Mouse (Mus musculus): Measurements from ENCODE around the gene Ppip5k2. TPM values are rescaled to one million over a fixed set of nuclear protein-coding genes. Genes with fewer than 3 reads are reported as not detected.

Gene Ppip5k2
- total RNA-seq, 1 experiment = 38.8 TPM

DNA sequence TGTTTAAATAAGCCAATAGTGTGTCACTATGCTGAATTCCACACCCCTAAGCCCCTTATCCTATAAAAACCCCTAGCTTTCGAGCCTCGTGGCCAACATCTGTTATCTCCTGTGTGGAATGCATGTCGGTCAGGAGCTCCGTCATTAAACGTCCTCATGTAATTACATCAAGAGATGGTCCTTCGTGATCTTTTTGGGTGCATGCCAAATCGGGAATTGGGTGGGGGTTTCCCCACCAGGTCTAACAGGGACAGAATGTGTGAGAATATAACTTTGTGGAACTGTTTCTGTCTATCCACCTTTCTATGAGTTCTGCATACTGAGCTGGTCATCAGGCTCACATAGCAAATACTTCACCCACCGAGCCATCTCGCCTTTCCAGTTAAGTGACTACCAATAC, 25.7 kb upstream of the Ppip5k2 start:
- Histone ChIP-seq H3K4me1 (ENCODE audit: control insufficient read depth in 2 of 2, insufficient read depth in 2 of 2, low read length in 2 of 2, poor library complexity in 1 of 2) (0 out of 4 replicates have a peak, but pooled peaks cover 0 to 1% of the 10 kb centered on the region in 2 experiments), H3K36me3 (ENCODE audit: control insufficient read depth, insufficient read depth, low read length, poor library complexity, severe bottlenecking) (no peaks in the 10 kb centered on the region), H3K27ac (ENCODE audit: insufficient read depth, low read depth, low read length, poor library complexity, severe bottlenecking) (no peak overlapping the region), H3K9me3 (ENCODE audit: control insufficient read depth, insufficient read depth, low read depth, low read length) (no peaks in the 10 kb centered on the region), H3K9ac (ENCODE audit: insufficient read depth, low read depth, low read length, poor library complexity, severe bottlenecking) (no peak overlapping the region), H3K4me3 (ENCODE audit: insufficient read depth in 1 of 2, low read depth in 1 of 2, low read length in 2 of 2, poor library complexity in 1 of 2, severe bottlenecking in 1 of 2) (no peak overlapping the region)
- in situ Hi-C loops (cut with MboI; ENCODE audit: low sequenced_read_pairs in 2 of 2, unreplicated experiment in 2 of 2) = no loop called here
- DNase-seq (ENCODE audit: low read depth, low spot score) = no peak
- TF ChIP-seq MAFK (IDR thresholded peaks at IDR 0.05; ENCODE audit: insufficient read depth, low read depth, low read length) = no peak
- TF ChIP-seq CHD2 (IDR thresholded peaks at IDR 0.05; ENCODE audit: low read depth, low read length) = no peak
- no peak for TF ChIP-seq ZC3H11A (IDR thresholded peaks at IDR 0.05; ENCODE audit: borderline replicate concordance, low read depth, low read length)
- TF ChIP-seq HCFC1 (IDR thresholded peaks at IDR 0.05; ENCODE audit: borderline replicate concordance, insufficient read depth, low read length) = no peak
- no peak for TF ChIP-seq ZNF384 (IDR thresholded peaks at IDR 0.05; ENCODE audit: low read depth, low read length)

DNA sequence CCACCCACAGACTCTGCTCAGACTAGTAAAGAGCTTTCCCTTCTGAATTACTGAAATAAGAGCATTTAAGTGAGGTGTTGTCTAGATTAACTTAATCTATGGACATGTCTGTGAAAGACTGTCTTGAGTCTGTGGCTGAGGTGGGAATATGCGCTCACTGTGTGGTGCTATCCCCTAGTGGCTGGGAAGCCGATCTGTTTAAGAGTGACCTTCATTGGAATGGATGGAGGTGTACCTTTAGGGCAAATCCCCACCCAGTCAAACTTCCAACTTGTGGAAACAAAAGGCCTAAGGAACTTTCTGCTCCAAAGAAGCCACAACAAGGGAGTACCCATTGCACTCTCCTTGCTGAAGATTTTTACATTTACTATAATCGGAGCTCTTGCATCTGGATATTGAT, 23.9 kb upstream of the Ppip5k2 start:
- H3K9me3 ChIP-seq (ENCODE audit: control insufficient read depth, insufficient read depth, low read depth, low read length) = no peaks in the 10 kb centered on the region
- in situ Hi-C loops (cut with MboI; ENCODE audit: low sequenced_read_pairs in 2 of 2, unreplicated experiment in 2 of 2) = no loop called here
- no peaks in the 10 kb centered on the region for H3K36me3 ChIP-seq (ENCODE audit: control insufficient read depth, insufficient read depth, low read length, poor library complexity, severe bottlenecking)
- no peak overlapping the region for H3K9ac ChIP-seq (ENCODE audit: insufficient read depth, low read depth, low read length, poor library complexity, severe bottlenecking)
- no peak overlapping the region for H3K27ac ChIP-seq (ENCODE audit: insufficient read depth, low read depth, low read length, poor library complexity, severe bottlenecking)
- peak; percentile 33 for DNase-seq (ENCODE audit: low read depth, low spot score)
- TF ChIP-seq CHD2 (IDR thresholded peaks at IDR 0.05; ENCODE audit: low read depth, low read length) (no peak), ZNF384 (IDR thresholded peaks at IDR 0.05; ENCODE audit: low read depth, low read length) (no peak), ZC3H11A (IDR thresholded peaks at IDR 0.05; ENCODE audit: borderline replicate concordance, low read depth, low read length) (no peak), HCFC1 (IDR thresholded peaks at IDR 0.05; ENCODE audit: borderline replicate concordance, insufficient read depth, low read length) (no peak), MAFK (IDR thresholded peaks at IDR 0.05; ENCODE audit: insufficient read depth, low read depth, low read length) (no peak)
- 0 out of 4 replicates have a peak, but pooled peaks cover 0 to 1% of the 10 kb centered on the region in 2 experiments for H3K4me1 ChIP-seq (ENCODE audit: control insufficient read depth in 2 of 2, insufficient read depth in 2 of 2, low read length in 2 of 2, poor library complexity in 1 of 2)
- H3K4me3 ChIP-seq (ENCODE audit: insufficient read depth in 1 of 2, low read depth in 1 of 2, low read length in 2 of 2, poor library complexity in 1 of 2, severe bottlenecking in 1 of 2) = no peak overlapping the region

DNA sequence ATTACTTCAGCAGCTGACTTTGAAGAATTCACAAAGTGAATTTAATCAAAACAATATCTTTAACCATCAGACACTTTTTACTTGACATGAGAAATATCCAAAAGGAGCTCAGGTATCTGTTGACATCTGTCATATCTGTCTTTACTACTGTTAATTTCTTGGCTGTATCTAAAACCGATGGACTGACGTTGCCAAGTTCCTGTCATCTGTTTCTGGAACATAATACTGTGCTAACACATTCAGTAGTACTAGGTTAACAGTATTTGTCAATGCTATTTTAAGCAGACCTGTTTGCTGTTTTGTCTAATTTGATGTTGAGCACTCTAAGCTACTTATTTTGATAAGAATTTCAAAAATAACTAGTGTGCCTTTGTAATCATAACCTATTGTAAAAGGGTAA, 18.3 kb upstream of the Ppip5k2 start:
- no peaks in the 10 kb centered on the region for H3K36me3 ChIP-seq (ENCODE audit: control insufficient read depth, insufficient read depth, low read length, poor library complexity, severe bottlenecking)
- no peak overlapping the region for H3K4me3 ChIP-seq (ENCODE audit: insufficient read depth in 1 of 2, low read depth in 1 of 2, low read length in 2 of 2, poor library complexity in 1 of 2, severe bottlenecking in 1 of 2)
- in situ Hi-C loops (cut with MboI; ENCODE audit: low sequenced_read_pairs in 2 of 2, unreplicated experiment in 2 of 2) = no loop called here
- no peak for TF ChIP-seq MAFK (IDR thresholded peaks at IDR 0.05; ENCODE audit: insufficient read depth, low read depth, low read length)
- TF ChIP-seq ZC3H11A (IDR thresholded peaks at IDR 0.05; ENCODE audit: borderline replicate concordance, low read depth, low read length) = no peak
- TF ChIP-seq CHD2 (IDR thresholded peaks at IDR 0.05; ENCODE audit: low read depth, low read length) = no peak
- no peak for TF ChIP-seq ZNF384 (IDR thresholded peaks at IDR 0.05; ENCODE audit: low read depth, low read length)
- TF ChIP-seq HCFC1 (IDR thresholded peaks at IDR 0.05; ENCODE audit: borderline replicate concordance, insufficient read depth, low read length) = no peak
- DNase-seq (ENCODE audit: low read depth, low spot score) = no peak
- H3K9ac ChIP-seq (ENCODE audit: insufficient read depth, low read depth, low read length, poor library complexity, severe bottlenecking) = no peak overlapping the region
- no peak overlapping the region for H3K27ac ChIP-seq (ENCODE audit: insufficient read depth, low read depth, low read length, poor library complexity, severe bottlenecking)
- no peaks in the 10 kb centered on the region for H3K4me1 ChIP-seq (ENCODE audit: control insufficient read depth in 2 of 2, insufficient read depth in 2 of 2, low read length in 2 of 2, poor library complexity in 1 of 2)
- H3K9me3 ChIP-seq (ENCODE audit: control insufficient read depth, insufficient read depth, low read depth, low read length) = no peaks in the 10 kb centered on the region

DNA sequence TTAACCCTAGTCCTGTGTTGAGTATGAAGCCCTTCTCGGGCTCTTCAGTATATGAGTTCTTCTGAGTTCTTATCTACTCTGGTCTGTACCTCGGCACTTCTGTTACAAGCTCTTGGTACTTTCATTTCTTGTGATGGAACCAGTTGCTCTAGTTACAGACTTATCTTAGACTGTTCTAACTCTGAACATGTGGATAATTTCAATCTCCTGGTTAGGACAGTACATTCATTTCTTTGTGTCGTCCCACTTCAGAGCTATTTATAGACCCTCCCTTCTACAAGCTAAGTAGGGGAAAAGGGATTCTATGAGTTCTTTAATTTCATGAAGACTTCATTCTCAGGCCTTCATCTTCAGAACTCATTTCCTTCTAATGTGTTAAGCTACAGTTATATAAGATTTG, 17.5 kb upstream of the Ppip5k2 start:
- Histone ChIP-seq H3K9me3 (ENCODE audit: control insufficient read depth, insufficient read depth, low read depth, low read length) (no peaks in the 10 kb centered on the region), H3K4me3 (ENCODE audit: insufficient read depth in 1 of 2, low read depth in 1 of 2, low read length in 2 of 2, poor library complexity in 1 of 2, severe bottlenecking in 1 of 2) (no peak overlapping the region), H3K4me1 (ENCODE audit: control insufficient read depth in 2 of 2, insufficient read depth in 2 of 2, low read length in 2 of 2, poor library complexity in 1 of 2) (no peaks in the 10 kb centered on the region), H3K36me3 (ENCODE audit: control insufficient read depth, insufficient read depth, low read length, poor library complexity, severe bottlenecking) (no peaks in the 10 kb centered on the region), H3K9ac (ENCODE audit: insufficient read depth, low read depth, low read length, poor library complexity, severe bottlenecking) (no peak overlapping the region), H3K27ac (ENCODE audit: insufficient read depth, low read depth, low read length, poor library complexity, severe bottlenecking) (no peak overlapping the region)
- no peak for DNase-seq (ENCODE audit: low read depth, low spot score)
- TF ChIP-seq ZNF384 (IDR thresholded peaks at IDR 0.05; ENCODE audit: low read depth, low read length) (no peak), CHD2 (IDR thresholded peaks at IDR 0.05; ENCODE audit: low read depth, low read length) (no peak), HCFC1 (IDR thresholded peaks at IDR 0.05; ENCODE audit: borderline replicate concordance, insufficient read depth, low read length) (no peak), MAFK (IDR thresholded peaks at IDR 0.05; ENCODE audit: insufficient read depth, low read depth, low read length) (no peak), ZC3H11A (IDR thresholded peaks at IDR 0.05; ENCODE audit: borderline replicate concordance, low read depth, low read length) (no peak)
- in situ Hi-C loops (cut with MboI; ENCODE audit: low sequenced_read_pairs in 2 of 2, unreplicated experiment in 2 of 2) = no loop called here
